Mouse (Mus musculus) liver, postnatal 0 days (tissue): ENCODE data around the gene Plpp1.

Experiments used
- CTCF ChIP-seq: sonication (generic); IDR thresholded peaks from 2 replicates; pipeline ENCODE4 v1.5.1; 2016; ENCODE audit warnings: antibody characterized with exemption, low read depth
- EP300 ChIP-seq: IDR thresholded peaks from 2 replicates; pipeline ENCODE4 v1.6.1; 2016; ENCODE audit warnings: antibody characterized with exemption, low read depth, mild to moderate bottlenecking

DNA sequence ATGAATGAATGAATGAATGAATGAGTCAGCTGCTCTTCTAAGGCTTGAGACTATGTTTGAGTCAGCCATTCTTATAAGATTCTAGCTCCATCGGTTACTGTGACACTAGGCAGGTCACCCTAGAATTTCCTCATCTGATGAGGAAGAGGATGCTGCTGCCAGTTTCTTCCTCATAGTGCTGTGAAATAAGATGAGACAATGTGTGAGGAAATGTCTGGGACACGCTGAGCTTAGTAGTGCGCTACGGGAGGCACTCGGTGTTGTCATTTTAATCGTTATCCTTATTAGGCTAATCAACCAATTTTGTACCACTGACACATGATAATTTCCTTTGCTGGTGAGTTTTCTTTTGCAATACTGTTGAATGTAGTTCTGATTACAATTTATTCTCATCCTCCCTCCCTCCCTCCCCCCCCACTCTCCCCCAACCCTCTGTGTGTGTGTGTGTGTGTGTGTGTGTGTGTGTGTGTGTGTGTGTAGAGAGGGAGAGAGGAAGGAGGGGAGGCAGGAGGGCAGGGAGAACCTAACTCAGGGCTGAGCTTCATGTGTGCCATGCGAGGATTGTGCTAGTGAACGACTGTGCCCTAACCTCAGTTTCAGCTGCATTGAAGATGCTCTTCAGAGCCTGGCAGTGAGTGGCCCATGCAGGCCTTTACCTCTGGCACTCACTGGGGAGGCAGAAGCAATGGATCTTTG, 11.3 kb downstream of the Plpp1 start:
- TF ChIP-seq CTCF (no peak), EP300 (no peak)
